Mouse (Mus musculus) heart, embryonic 13.5 days (tissue): ENCODE measurements around the gene Pomp. TPM values are rescaled to one million over a fixed set of nuclear protein-coding genes. Genes with fewer than 3 reads are reported as not detected.

Experiments
- ATAC-seq: fragments of 200-750 bp; cut with Nextera tagmentation; 2 replicates; pipeline ENCODE4 v1.8.0; 2017; ENCODE audit warnings: moderate TSS enrichment; ENCODE audit not compliant: insufficient number of reproducible peaks, low FRiP score, low TSS enrichment; ENCODE audit errors: extremely low read depth
- H3K27ac ChIP-seq: fragments of 300-500 bp; sonication (generic); replicated peaks from 2 replicates; pipeline ENCODE4 v1.5.1; 2015; ENCODE audit warnings: moderate library complexity, mild to moderate bottlenecking, inconsistent platforms
- H3K27me3 ChIP-seq: fragments of 300-500 bp; sonication (generic); replicated peaks from 2 replicates; pipeline ENCODE4 v1.6.1; 2015; ENCODE audit warnings: mild to moderate bottlenecking, inconsistent platforms
- H3K36me3 ChIP-seq: fragments of 300-500 bp; sonication (generic); 2 replicates; pipeline ENCODE4 v1.6.1; 2015; ENCODE audit warnings: mild to moderate bottlenecking, inconsistent platforms
- H3K4me1 ChIP-seq: fragments of 300-500 bp; sonication (generic); 2 replicates; pipeline ENCODE4 v1.6.1; 2015; ENCODE audit warnings: inconsistent platforms
- H3K4me2 ChIP-seq: fragments of 300-500 bp; sonication (generic); 2 replicates; pipeline ENCODE4 v1.6.1; 2015; ENCODE audit warnings: inconsistent platforms, mild to moderate bottlenecking, moderate library complexity
- H3K4me3 ChIP-seq: fragments of 300-500 bp; sonication (generic); 2 replicates; pipeline ENCODE4 v1.5.1; 2015; ENCODE audit warnings: moderate library complexity, mild to moderate bottlenecking, inconsistent platforms
- H3K9ac ChIP-seq: fragments of 300-500 bp; sonication (generic); 2 replicates; pipeline ENCODE4 v1.6.1; 2015; ENCODE audit warnings: inconsistent platforms, mild to moderate bottlenecking, moderate library complexity
- H3K9me3 ChIP-seq: fragments of 300-500 bp; sonication (generic); 2 replicates; pipeline ENCODE4 v1.6.1; 2016; ENCODE audit warnings: inconsistent platforms
- WGBS: fragments of 180-500 bp; shearing (Covaris S2); methylation state at CpG from one replicate; pipeline ENCODE4 v1.1.7; 2015; ENCODE audit warnings: mixed read lengths; 5-methylcytosine and 5-hydroxymethylcytosine counted together
- polyA plus RNA-seq: library from polyadenylated mRNA; unstranded; fragments of >200 nt; fragmentation: Nextera tagmentation; extraction: Ambion mirVana; gene quantifications from 2 replicates; pipeline ENCODE4 v1.2.1, GENCODE M21; 2015

Gene Pomp
- 303 and 356 TPM in 2 replicates for polyA plus RNA-seq

GRCm38 (mm10) chr5:147860449-147861261, at the start of gene Pomp:
Gene Pomp (plus strand): TSS chr5:147860461.
- under 1% methylated on average over 68 of the region's 68 CpGs for WGBS
- Histone ChIP-seq H3K4me2 (peak within 1 kb of the TSS; percentile 97), H3K9me3 (no peaks in the 10 kb centered on the region; the same call in 1 of the 2 replicates), H3K36me3 (peaks cover 36% of the 10 kb centered on the region), H3K27me3 (no peaks in the 10 kb centered on the region), H3K9ac (peak within 1 kb of the TSS; percentile 94), H3K4me3 (peak within 1 kb of the TSS; percentile 99), H3K4me1 (peaks cover 22% of the 10 kb centered on the region), H3K27ac (peak within 1 kb of the TSS; percentile 86)
- peak; percentile 79 for ATAC-seq

- Histone ChIP-seq H3K9me3 (peaks cover 11% of the 10 kb centered on the region; the same call in 1 of the 2 replicates), H3K9ac (no peak overlapping the region), H3K27me3 (no peaks in the 10 kb centered on the region), H3K4me3 (no peak overlapping the region), H3K4me2 (no peak overlapping the region), H3K4me1 (0 out of 2 replicates have a peak, but pooled peaks cover 4% of the 10 kb centered on the region), H3K27ac (no peak overlapping the region), H3K36me3 (no peaks in the 10 kb centered on the region)
- no peak for ATAC-seq
- WGBS: 64% methylated on average over 13 of the region's 13 CpGs
Measured at GRCm38 (mm10) chr5:147812255-147813040, 47.8 kb upstream of the Pomp start.

GRCm38 (mm10) chr5:147814971-147815370, 45.3 kb upstream of the Pomp start:
- Histone ChIP-seq H3K27ac (no peak overlapping the region), H3K27me3 (no peaks in the 10 kb centered on the region), H3K4me1 (0 out of 2 replicates have a peak, but pooled peaks cover 4% of the 10 kb centered on the region), H3K9me3 (peaks cover 19% of the 10 kb centered on the region), H3K4me2 (no peak overlapping the region), H3K4me3 (no peak overlapping the region), H3K9ac (no peak overlapping the region), H3K36me3 (no peaks in the 10 kb centered on the region)
- ATAC-seq: no peak
- 70% methylated on average over 13 of the region's 13 CpGs for WGBS

GRCm38 (mm10) chr5:147815592-147815991, 44.7 kb upstream of the Pomp start:
- peaks cover 20% of the 10 kb centered on the region for H3K9me3 ChIP-seq
- no peak for ATAC-seq
- 74% methylated on average over 8 of the region's 8 CpGs for WGBS
- H3K36me3 ChIP-seq: no peaks in the 10 kb centered on the region
- H3K27ac ChIP-seq: no peak overlapping the region
- no peaks in the 10 kb centered on the region for H3K27me3 ChIP-seq
- no peak overlapping the region for H3K9ac ChIP-seq
- H3K4me3 ChIP-seq: no peak overlapping the region
- H3K4me1 ChIP-seq: 0 out of 2 replicates have a peak, but pooled peaks cover 4% of the 10 kb centered on the region
- H3K4me2 ChIP-seq: no peak overlapping the region

GRCm38 (mm10) chr5:147816465-147816864, 43.8 kb upstream of the Pomp start:
- peaks cover 16% of the 10 kb centered on the region for H3K9me3 ChIP-seq
- WGBS: 62% methylated on average over 4 of the region's 4 CpGs
- H3K9ac ChIP-seq: no peak overlapping the region
- no peaks in the 10 kb centered on the region for H3K36me3 ChIP-seq
- ATAC-seq: no peak
- H3K27ac ChIP-seq: no peak overlapping the region
- no peaks in the 10 kb centered on the region for H3K27me3 ChIP-seq
- no peak overlapping the region for H3K4me2 ChIP-seq
- 0 out of 2 replicates have a peak, but pooled peaks cover 4% of the 10 kb centered on the region for H3K4me1 ChIP-seq
- H3K4me3 ChIP-seq: no peak overlapping the region

GRCm38 (mm10) chr5:147817747-147818496, 42.3 kb upstream of the Pomp start:
- Histone ChIP-seq H3K9ac (no peak overlapping the region), H3K4me2 (no peak overlapping the region), H3K27me3 (no peaks in the 10 kb centered on the region), H3K36me3 (no peaks in the 10 kb centered on the region), H3K9me3 (peaks cover 16% of the 10 kb centered on the region), H3K4me1 (no peaks in the 10 kb centered on the region), H3K27ac (no peak overlapping the region), H3K4me3 (no peak overlapping the region)
- WGBS: 81% methylated on average over 9 of the region's 9 CpGs
- ATAC-seq: no peak

GRCm38 (mm10) chr5:147818866-147819265, 41.4 kb upstream of the Pomp start:
- WGBS: 87% methylated on average over 8 of the region's 8 CpGs
- no peaks in the 10 kb centered on the region for H3K36me3 ChIP-seq
- no peak overlapping the region for H3K27ac ChIP-seq
- no peak overlapping the region for H3K4me2 ChIP-seq
- no peak overlapping the region for H3K4me3 ChIP-seq
- peaks cover 16% of the 10 kb centered on the region for H3K9me3 ChIP-seq
- ATAC-seq: no peak
- H3K4me1 ChIP-seq: no peaks in the 10 kb centered on the region
- H3K9ac ChIP-seq: no peak overlapping the region
- no peaks in the 10 kb centered on the region for H3K27me3 ChIP-seq

- ATAC-seq: no peak
- no peaks in the 10 kb centered on the region for H3K36me3 ChIP-seq
- WGBS: 71% methylated on average over 7 of the region's 7 CpGs
Measured at GRCm38 (mm10) chr5:147819895-147820294, 40.4 kb upstream of the Pomp start.

GRCm38 (mm10) chr5:147824021-147824605, 36.1 kb upstream of the Pomp start:
- H3K9ac ChIP-seq: no peak overlapping the region
- no peaks in the 10 kb centered on the region for H3K27me3 ChIP-seq
- H3K4me2 ChIP-seq: no peak overlapping the region
- H3K9me3 ChIP-seq: peaks cover 4% of the 10 kb centered on the region; the same call in 1 of the 2 replicates
- no peaks in the 10 kb centered on the region for H3K36me3 ChIP-seq
- no peak overlapping the region for H3K27ac ChIP-seq
- no peak for ATAC-seq
- no peak overlapping the region for H3K4me3 ChIP-seq
- 76% methylated on average over 13 of the region's 13 CpGs for WGBS
- peaks cover 20% of the 10 kb centered on the region for H3K4me1 ChIP-seq

More at GRCm38 (mm10) chr5:147819895-147820294, 40.4 kb upstream of the Pomp start:
- H3K4me3 ChIP-seq: no peak overlapping the region
- H3K4me1 ChIP-seq: no peaks in the 10 kb centered on the region
- no peaks in the 10 kb centered on the region for H3K27me3 ChIP-seq
- no peak overlapping the region for H3K27ac ChIP-seq
- H3K4me2 ChIP-seq: no peak overlapping the region
- peaks cover 16% of the 10 kb centered on the region for H3K9me3 ChIP-seq
- no peak overlapping the region for H3K9ac ChIP-seq

GRCm38 (mm10) chr5:147825375-147825969, 34.8 kb upstream of the Pomp start:
- H3K4me1 ChIP-seq: peaks cover 20% of the 10 kb centered on the region
- ATAC-seq: no peak
- no peaks in the 10 kb centered on the region for H3K36me3 ChIP-seq
- H3K4me3 ChIP-seq: peak overlapping the region; percentile 40
- peak overlapping the region; percentile 68 for H3K4me2 ChIP-seq
- H3K27me3 ChIP-seq: no peaks in the 10 kb centered on the region
- 0 out of 2 replicates have a peak overlapping the region, but pooled peaks have one; percentile 24 for H3K27ac ChIP-seq
- 16% methylated on average over 22 of the region's 22 CpGs for WGBS
- H3K9me3 ChIP-seq: no peaks in the 10 kb centered on the region
- peak overlapping the region; percentile 62 for H3K9ac ChIP-seq
